Mouse (Mus musculus): ENCODE measurements around the gene Tnip1. TPM values are rescaled to one million over a fixed set of nuclear protein-coding genes. Genes with fewer than 3 reads are reported as not detected.
"Not testable (repeated sequence)": the region's sequence is repeated elsewhere in the genome, so short reads cannot be mapped to it uniquely, and the experiment has no call there.

Gene Tnip1
- polyA plus RNA-seq, 1 experiment from 2014 or later = 8.1 TPM

- H3K36me3 ChIP-seq (ENCODE audit: control insufficient read depth, insufficient read depth, low read length) = peaks cover 3% of the 10 kb centered on the region; the same call in 1 of the 2 replicates
- H3K4me1 ChIP-seq (ENCODE audit: control insufficient read depth, insufficient read depth, low read length) = peaks cover 7% of the 10 kb centered on the region
- H3K9me3 ChIP-seq (replicated peaks; ENCODE audit: control insufficient read depth, low read length) = no peaks in the 10 kb centered on the region
- H3K27ac ChIP-seq (ENCODE audit: low read depth, low read length) = no peak overlapping the region
- no peak for ATAC-seq
- no peak overlapping the region for H3K4me3 ChIP-seq (ENCODE audit: low read depth, low read length)
- no peak for DNase-seq (ENCODE audit: low spot score)
- no peak overlapping the region for H3K9ac ChIP-seq (ENCODE audit: low read length)
- no peak overlapping the region for H3K4me2 ChIP-seq (ENCODE audit: low read length)
- H3K27me3 ChIP-seq (replicated peaks; ENCODE audit: control insufficient read depth, insufficient read depth, low read length) = no peaks in the 10 kb centered on the region
- WGBS = 74% methylated on average over 4 of the region's 4 CpGs
Measured at GRCm38 (mm10) chr11:54905931-54906330, 56.8 kb downstream of the Tnip1 start.

DNA sequence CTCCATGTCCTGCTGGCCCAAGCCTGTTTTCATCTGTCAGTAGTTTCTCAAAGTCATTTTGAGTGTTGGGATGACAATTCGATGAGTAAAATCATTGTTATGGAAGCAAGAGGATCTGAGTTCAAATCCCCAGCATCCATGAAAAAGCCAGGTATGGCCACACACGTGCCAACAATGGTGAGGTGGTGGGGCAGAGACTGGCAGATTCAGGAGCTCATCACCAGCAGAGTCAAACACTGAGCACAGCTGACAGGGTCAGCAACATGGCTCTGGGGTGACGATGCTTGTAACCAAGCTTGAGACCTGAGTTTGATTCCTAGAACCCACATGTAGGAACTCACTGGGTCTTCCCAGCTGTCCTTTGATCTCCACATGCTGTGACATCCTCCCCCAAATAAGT, 57.6 kb downstream of the Tnip1 start:
- no peaks in the 10 kb centered on the region for H3K36me3 ChIP-seq (ENCODE audit: control insufficient read depth, insufficient read depth, low read length)
- WGBS = 85% methylated on average over 3 of the region's 3 CpGs
- H3K9ac ChIP-seq (ENCODE audit: low read length) = no peak overlapping the region
- H3K4me3 ChIP-seq (ENCODE audit: low read depth, low read length) = no peak overlapping the region
- H3K27me3 ChIP-seq (replicated peaks; ENCODE audit: control insufficient read depth, insufficient read depth, low read length) = no peaks in the 10 kb centered on the region
- DNase-seq (ENCODE audit: low spot score) (no peak), ATAC-seq (no peak)
- peaks cover 7% of the 10 kb centered on the region for H3K4me1 ChIP-seq (ENCODE audit: control insufficient read depth, insufficient read depth, low read length)
- no peaks in the 10 kb centered on the region for H3K9me3 ChIP-seq (replicated peaks; ENCODE audit: control insufficient read depth, low read length)
- no peak overlapping the region for H3K27ac ChIP-seq (ENCODE audit: low read depth, low read length)
- H3K4me2 ChIP-seq (ENCODE audit: low read length) = no peak overlapping the region

DNA sequence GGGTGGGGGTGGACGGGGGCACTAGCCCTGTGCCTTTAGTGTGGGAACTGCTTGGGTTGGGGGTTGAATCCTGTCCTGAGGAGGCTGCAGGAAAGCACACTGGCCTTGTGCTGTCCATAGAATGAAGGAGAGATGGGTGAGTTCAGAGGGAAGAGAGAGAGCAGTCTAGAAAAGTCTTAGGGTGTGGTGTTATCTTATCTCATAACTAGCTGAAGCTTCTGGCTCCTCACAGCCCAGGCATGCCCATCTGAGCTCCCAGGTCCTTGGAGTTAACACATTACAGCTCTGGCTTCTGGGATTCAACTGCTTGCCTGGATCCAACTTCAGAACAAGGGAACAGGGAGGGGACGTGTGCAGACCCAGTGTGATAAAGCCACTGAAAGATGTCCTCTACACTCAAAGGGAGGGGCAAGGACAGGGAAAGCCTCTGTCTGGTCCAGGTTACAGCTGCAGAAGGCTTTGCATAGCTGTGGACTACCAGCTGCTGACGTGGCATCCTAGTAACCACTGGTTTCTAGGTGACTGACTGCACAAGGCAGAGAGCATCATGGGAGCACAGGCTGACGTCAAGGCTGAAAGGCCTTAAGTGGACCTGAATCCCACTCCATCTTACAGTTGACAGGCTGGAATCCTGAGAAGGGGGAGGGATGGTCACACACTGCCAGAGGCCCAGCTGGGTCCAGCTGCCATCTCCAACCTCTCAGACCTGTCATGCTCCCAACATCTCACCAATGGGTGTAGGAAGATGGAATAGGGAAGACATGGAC, 58.6 kb downstream of the Tnip1 start:
- Histone ChIP-seq H3K4me3 (ENCODE audit: low read depth, low read length) (no peak overlapping the region), H3K27me3 (replicated peaks; ENCODE audit: control insufficient read depth, insufficient read depth, low read length) (no peaks in the 10 kb centered on the region), H3K4me2 (ENCODE audit: low read length) (no peak overlapping the region), H3K36me3 (ENCODE audit: control insufficient read depth, insufficient read depth, low read length) (no peaks in the 10 kb centered on the region), H3K27ac (ENCODE audit: low read depth, low read length) (no peak overlapping the region), H3K9me3 (replicated peaks; ENCODE audit: control insufficient read depth, low read length) (no peaks in the 10 kb centered on the region), H3K4me1 (ENCODE audit: control insufficient read depth, insufficient read depth, low read length) (peaks cover 7% of the 10 kb centered on the region), H3K9ac (ENCODE audit: low read length) (no peak overlapping the region)
- DNase-seq (ENCODE audit: low spot score) = no peak
- ATAC-seq = peak; percentile 18; the same call in 1 of the 2 replicates
- 53% methylated on average over 4 of the region's 4 CpGs for WGBS

DNA sequence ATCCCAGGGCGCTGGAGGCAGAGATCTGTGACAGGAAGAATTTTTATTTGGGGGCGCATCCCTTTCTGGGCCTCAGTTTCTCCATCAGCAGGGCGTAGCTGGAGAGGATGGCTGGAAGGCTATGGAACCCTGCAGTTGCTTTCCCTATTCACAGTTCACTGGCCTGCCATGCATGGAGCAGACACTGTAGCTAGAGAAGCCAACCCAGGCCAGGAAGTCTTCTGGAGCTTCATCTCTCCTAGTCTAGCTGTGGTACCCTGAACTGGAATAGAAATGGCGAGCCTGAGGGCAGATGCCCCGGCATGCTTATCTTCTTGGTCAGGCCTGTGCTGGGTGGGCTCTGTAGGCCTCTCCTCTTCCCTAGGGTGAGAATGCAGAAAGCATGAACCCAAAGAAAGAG, 59.4 kb downstream of the Tnip1 start:
- Histone ChIP-seq H3K4me3 (ENCODE audit: low read depth, low read length) (0 out of 2 replicates have a peak overlapping the region, but pooled peaks have one; percentile 41), H3K4me1 (ENCODE audit: control insufficient read depth, insufficient read depth, low read length) (peaks cover 7% of the 10 kb centered on the region), H3K36me3 (ENCODE audit: control insufficient read depth, insufficient read depth, low read length) (no peaks in the 10 kb centered on the region), H3K4me2 (ENCODE audit: low read length) (peak overlapping the region; percentile 81), H3K9ac (ENCODE audit: low read length) (peak overlapping the region; percentile 60), H3K27ac (ENCODE audit: low read depth, low read length) (no peak overlapping the region), H3K9me3 (replicated peaks; ENCODE audit: control insufficient read depth, low read length) (no peaks in the 10 kb centered on the region), H3K27me3 (replicated peaks; ENCODE audit: control insufficient read depth, insufficient read depth, low read length) (no peaks in the 10 kb centered on the region)
- 73% methylated on average over 5 of the region's 5 CpGs for WGBS
- DNase-seq (ENCODE audit: low spot score) = no peak
- no peak for ATAC-seq

DNA sequence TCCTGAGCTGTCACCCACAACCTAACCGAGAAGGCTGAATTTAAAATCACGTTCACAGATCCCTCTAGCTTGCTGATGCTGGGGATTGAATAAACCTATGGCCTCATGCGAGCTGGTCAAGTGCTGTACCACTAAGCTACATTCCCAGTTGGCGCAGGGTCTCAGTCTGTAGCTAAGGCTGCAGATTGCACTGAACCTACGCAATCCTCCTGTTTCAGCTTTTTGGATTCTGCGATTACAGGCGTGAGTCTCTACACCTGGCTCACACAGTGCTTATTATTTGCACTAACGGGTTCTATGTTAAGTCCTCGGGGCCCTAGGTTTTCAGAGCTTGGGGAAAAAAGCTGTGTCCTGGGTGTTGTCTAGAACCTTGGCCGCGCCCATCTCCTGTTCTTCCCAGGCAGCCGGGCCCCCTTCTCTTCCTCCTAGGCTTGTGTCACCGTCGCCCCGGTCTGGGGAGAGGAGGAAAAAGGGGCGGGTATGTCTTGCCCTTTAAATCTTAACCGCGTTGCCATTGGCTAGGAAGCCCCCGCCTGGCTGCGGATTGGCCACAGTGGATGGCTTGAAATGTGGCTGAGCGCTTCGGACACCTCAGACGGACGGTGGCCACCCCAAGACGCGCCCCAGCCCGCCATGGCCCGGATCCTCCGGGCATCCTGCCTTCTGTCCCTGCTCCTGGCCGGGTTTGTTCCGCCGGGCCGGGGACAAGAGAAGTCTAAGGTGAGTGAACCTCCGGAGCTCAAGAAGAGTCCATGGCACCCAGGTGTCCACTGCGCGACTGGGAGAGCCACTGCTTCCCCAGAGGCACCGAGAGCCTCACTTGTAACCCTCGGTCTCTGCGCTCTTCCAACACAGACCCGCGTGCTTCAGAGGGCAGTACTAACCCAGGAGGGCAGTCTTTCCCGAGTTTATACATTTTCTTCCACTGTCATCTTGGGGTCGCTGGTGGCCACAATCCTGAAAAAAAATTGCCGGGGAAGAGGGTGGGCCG, 60.1 kb downstream of the Tnip1 start, which contains the start of gene Gpx3:
Gene Gpx3 (plus strand): TSS at position 121 of the 991 bp plus-strand sequence.
- Histone ChIP-seq H3K4me3 (ENCODE audit: low read depth, low read length) (peak within 1 kb of the TSS; percentile 41), H3K4me2 (ENCODE audit: low read length) (peak within 1 kb of the TSS; percentile 81), H3K36me3 (ENCODE audit: control insufficient read depth, insufficient read depth, low read length) (no peaks in the 10 kb centered on the region), H3K27ac (ENCODE audit: low read depth, low read length) (no peak within 1 kb of the TSS), H3K27me3 (replicated peaks; ENCODE audit: control insufficient read depth, insufficient read depth, low read length) (no peaks in the 10 kb centered on the region), H3K9ac (ENCODE audit: low read length) (peak within 1 kb of the TSS; percentile 60), H3K4me1 (ENCODE audit: control insufficient read depth, insufficient read depth, low read length) (peaks cover 7% of the 10 kb centered on the region), H3K9me3 (replicated peaks; ENCODE audit: control insufficient read depth, low read length) (no peaks in the 10 kb centered on the region)
- peak; percentile 89 for ATAC-seq
- DNase-seq (ENCODE audit: low spot score) = peak; percentile 78
- 16% methylated on average over 45 of the region's 45 CpGs for WGBS

GRCm38 (mm10) chr11:54899657-54900056, 63.1 kb downstream of the Tnip1 start:
- Histone ChIP-seq H3K9me3 (replicated peaks; ENCODE audit: control insufficient read depth, low read length) (no peaks in the 10 kb centered on the region), H3K4me1 (ENCODE audit: control insufficient read depth, insufficient read depth, low read length) (peaks cover 7% of the 10 kb centered on the region), H3K4me3 (ENCODE audit: low read depth, low read length) (no peak overlapping the region), H3K36me3 (ENCODE audit: control insufficient read depth, insufficient read depth, low read length) (no peaks in the 10 kb centered on the region), H3K27me3 (replicated peaks; ENCODE audit: control insufficient read depth, insufficient read depth, low read length) (no peaks in the 10 kb centered on the region), H3K4me2 (ENCODE audit: low read length) (no peak overlapping the region), H3K27ac (ENCODE audit: low read depth, low read length) (no peak overlapping the region), H3K9ac (ENCODE audit: low read length) (no peak overlapping the region)
- DNase-seq (ENCODE audit: low spot score) = no peak
- 77% methylated on average over 4 of the region's 4 CpGs for WGBS
- no peak for ATAC-seq

DNA sequence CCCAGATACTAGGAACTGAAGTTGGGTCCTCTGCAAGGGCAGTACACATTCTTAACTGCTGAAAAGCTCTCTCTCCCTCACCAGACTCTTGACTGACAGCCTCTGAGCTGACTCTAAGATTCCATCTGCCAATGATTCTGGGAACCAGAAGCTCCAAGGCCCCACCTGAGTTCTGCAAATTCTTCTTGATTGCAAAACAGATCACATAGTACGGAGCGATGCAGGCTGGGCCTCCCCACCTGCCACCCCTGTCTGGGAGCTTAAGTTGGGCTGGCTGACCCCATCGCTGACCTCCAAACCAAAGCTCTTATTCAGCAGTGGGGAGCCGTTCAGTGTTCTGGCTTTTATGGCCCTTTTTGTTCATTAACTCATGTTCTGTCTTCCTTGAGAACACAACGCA, 65.2 kb downstream of the Tnip1 start:
- no peak for ATAC-seq
- no peaks in the 10 kb centered on the region for H3K9me3 ChIP-seq (replicated peaks; ENCODE audit: control insufficient read depth, low read length)
- 61% methylated on average over 5 of the region's 5 CpGs for WGBS

DNA sequence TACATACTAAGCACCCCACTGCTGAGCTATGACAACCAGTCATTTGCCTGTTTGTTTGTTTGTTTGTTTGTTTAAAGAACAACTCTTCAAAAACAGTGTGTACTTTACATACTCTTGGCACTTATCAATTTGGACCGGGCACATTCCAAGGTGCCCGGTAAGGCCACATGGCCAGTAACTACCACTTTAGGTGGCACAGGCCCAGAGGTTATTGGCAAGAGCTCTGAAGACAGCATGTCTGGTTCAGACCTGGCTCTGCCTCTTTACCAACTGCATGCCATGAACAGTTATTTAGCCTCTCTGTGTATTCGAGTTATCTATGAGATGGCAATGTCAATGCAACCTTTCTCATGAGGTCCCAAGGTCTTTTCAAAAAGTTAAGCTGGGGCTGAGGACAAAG, 66.1 kb downstream of the Tnip1 start:
- 88% methylated on average over 3 of the region's 3 CpGs for WGBS
- not testable (repeated sequence) for H3K9ac ChIP-seq (ENCODE audit: low read length); H3K27me3 ChIP-seq (replicated peaks; ENCODE audit: control insufficient read depth, insufficient read depth, low read length); H3K4me1 ChIP-seq (ENCODE audit: control insufficient read depth, insufficient read depth, low read length); H3K9me3 ChIP-seq (replicated peaks; ENCODE audit: control insufficient read depth, low read length); H3K4me2 ChIP-seq (ENCODE audit: low read length); H3K36me3 ChIP-seq (ENCODE audit: control insufficient read depth, insufficient read depth, low read length); H3K27ac ChIP-seq (ENCODE audit: low read depth, low read length); DNase-seq (ENCODE audit: low spot score); H3K4me3 ChIP-seq (ENCODE audit: low read depth, low read length); ATAC-seq

More for the DNA sequence above, 65.2 kb downstream of the Tnip1 start:
- peaks cover 3% of the 10 kb centered on the region; the same call in 1 of the 2 replicates for H3K4me1 ChIP-seq (ENCODE audit: control insufficient read depth, insufficient read depth, low read length)
- H3K27ac ChIP-seq (ENCODE audit: low read depth, low read length) = no peak overlapping the region
- H3K36me3 ChIP-seq (ENCODE audit: control insufficient read depth, insufficient read depth, low read length) = no peaks in the 10 kb centered on the region
- DNase-seq (ENCODE audit: low spot score) = no peak
- no peaks in the 10 kb centered on the region for H3K27me3 ChIP-seq (replicated peaks; ENCODE audit: control insufficient read depth, insufficient read depth, low read length)
- no peak overlapping the region for H3K4me2 ChIP-seq (ENCODE audit: low read length)
- H3K4me3 ChIP-seq (ENCODE audit: low read depth, low read length) = no peak overlapping the region
- no peak overlapping the region for H3K9ac ChIP-seq (ENCODE audit: low read length)

Measured in forebrain, embryonic 14.5 days (tissue).